Mouse (Mus musculus): ENCODE results near the gene Lpcat1. TPM values are rescaled to one million over a fixed set of nuclear protein-coding genes. Genes with fewer than 3 reads are reported as not detected.

The Lpcat1 gene
- total RNA-seq, 2 experiments from 2014 or later: 45.9 to 48.9 TPM

DNA sequence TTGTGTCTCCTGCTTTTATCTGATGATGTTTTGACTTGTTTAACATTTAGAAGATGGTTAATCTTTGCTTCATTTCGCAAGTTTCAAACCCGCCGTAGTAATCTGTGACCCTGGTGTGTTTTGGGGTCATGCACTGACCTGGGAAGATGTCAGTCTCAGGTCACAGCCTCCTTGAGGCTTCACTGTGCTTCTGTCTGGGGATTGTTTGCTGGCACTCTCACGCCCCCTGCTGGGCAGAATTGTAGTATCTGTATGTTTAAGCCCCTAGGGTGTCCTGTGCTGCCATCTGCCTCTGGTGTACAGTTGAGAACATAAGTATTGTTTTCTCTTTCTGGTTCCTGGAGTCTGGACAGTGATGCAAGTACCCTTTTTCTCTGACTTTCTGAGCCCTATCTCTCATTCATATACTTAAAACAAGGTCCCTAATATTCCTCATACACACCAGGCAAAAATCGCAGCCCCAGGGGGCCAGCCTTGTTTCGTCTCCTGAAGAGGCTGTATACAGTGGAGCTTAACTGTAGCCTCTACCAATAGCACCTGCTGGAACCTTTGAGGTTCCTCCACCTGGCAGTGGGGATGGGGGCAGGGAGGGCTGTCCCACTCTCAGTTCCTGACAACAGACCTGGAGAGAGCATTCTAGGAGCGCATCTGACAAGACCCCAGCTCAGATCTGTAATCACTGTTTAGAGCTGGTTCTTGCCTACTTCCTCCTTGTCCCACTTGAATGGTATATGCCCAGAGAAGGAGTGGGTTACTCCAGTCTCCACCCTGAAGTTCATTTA lies 38.9 kb downstream of the Lpcat1 start:
- intact Hi-C loops (cut with DNase I): loop anchor here (1.0 to 10.0 kb wide), 2 partner anchors 80 to 171 kb away; no protein-coding TSS in a partner anchor
- peak; percentile 67 to 85 for DNase-seq (ENCODE audit: low spot score in 2 of 2)

DNA sequence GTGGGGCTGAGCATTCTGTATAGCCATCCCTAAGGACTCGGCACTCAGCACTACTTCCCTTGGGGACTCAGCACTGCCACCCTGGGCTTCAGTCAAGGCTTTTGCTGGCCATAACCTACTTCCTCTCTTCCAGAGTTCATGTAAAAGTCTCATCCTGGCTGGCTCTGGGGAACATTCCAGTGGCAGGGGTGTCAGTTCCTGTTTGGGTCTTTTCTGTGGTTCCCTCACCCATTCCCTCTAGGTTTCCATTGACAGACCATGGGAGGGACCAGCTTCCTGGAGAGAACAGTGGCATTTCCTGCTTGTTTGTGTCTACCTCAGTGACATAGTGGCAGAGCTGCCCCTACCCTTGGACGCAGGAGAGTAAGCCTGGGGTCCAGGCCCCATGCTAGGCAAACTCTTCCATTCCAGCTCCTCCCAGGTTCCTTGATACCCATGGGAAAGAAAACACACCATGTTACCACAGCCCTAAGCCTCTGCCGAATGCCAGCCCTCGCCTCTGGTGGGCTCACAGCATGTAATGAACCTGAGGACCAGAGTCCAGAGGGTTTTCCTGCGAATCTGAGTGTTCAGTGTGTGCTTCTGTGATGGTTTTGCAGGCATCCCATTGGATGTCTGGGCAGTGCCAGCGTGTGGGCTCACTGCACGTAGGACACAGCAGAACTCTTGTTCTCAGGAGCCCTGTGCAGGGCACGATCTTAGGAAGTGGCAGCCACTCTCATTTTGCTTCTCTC lies 42.0 kb downstream of the Lpcat1 start:
- no peak for DNase-seq (ENCODE audit: low spot score in 2 of 2)
- intact Hi-C loops (cut with DNase I): loop anchor here (10.0 kb wide), 1 partner anchor 174 kb away; no protein-coding TSS in a partner anchor

DNA sequence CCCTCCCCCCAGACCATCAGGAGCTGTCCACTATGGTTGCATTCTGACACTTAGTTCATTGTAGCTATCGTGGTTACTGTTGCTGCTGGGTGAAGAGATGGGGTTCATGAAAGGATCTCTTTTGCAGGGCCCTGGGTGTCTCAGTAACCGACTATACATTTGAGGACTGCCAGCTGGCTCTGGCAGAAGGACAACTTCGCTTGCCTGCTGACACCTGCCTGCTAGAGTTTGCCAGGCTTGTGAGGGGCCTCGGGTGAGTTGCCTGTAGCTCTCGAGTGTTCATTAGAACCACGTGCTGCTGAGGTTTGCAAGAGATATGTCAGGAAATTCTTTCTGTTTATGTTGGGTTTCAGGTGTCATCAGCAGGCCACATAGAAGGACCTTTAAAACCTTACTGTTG lies 42.9 kb downstream of the Lpcat1 start:
- DNase-seq (ENCODE audit: low spot score in 2 of 2): no peak

DNA sequence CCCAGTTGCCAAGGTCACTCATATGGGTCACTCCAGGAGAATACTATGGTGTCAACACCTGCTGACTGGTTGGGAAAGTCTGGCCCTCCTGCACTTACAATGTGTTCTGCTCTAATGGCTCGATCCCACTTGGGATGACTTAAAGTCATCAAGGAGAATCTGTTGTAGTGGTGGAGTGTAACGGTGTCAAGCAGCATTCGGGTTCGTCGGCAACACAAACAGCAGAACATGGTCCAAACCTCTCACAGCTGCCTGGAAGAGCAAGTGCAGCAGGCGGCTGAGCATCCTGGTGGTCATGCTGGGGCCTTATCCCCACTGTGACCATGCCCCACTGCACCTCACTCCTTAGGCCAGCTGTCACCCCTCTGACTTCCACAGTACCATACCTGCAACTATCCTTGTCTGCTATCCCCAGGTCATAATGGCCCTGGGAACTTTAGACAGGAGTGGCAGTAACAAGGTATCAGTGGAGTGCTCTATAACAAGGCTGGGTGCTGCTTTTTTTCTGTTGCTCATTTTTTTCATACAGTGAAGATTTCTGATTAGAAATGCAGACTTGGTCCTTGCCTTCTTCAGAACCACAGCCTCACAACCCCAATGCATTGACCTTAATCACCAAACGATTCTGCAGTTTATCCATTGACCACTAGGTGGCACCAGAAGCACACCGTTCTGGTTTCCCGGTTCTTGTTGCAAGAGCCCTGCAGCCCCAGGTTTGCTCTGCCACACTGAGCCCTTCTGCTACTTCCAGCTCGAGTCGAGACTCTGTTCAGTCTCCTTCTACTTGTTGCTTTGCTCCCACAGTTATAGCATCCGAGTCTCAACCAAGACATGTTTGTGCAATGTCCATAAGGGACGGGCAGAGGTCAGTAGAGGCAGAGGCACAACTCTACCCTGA lies 46.0 kb downstream of the Lpcat1 start:
- intact Hi-C loops (cut with DNase I): loop anchor here (5.0 to 10.0 kb wide), 2 partner anchors 104 to 182 kb away; no protein-coding TSS in a partner anchor
- DNase-seq (ENCODE audit: low spot score in 2 of 2): peak; percentile 49 to 71

More for the DNA sequence above, 42.9 kb downstream of the Lpcat1 start:
- intact Hi-C loops (cut with DNase I): loop anchor here (5.0 to 10.0 kb wide), 3 partner anchors 107 to 185 kb away; no protein-coding TSS in a partner anchor

DNA sequence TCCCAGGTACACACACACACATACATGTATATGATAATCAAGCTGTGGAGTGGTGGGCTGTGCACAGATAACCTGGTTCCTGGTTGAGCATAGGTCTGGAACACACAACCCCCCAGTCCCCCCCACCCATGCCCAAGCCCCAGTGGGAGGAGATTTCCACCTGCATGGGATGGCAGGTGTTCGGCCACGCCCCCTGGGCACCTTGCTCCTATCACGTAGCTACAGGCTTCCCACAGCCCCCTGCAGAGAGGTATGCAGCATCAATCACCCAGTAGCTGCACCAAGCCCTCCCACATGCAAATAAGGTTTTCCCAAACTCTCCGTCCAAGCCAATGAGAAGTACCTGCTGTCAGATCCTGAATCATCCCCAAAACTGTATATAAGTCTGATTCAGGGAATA lies 49.9 kb downstream of the Lpcat1 start:
- intact Hi-C loops (cut with DNase I): loop anchor here (10.0 kb wide), 1 partner anchor 178 kb away; no protein-coding TSS in a partner anchor

DNA sequence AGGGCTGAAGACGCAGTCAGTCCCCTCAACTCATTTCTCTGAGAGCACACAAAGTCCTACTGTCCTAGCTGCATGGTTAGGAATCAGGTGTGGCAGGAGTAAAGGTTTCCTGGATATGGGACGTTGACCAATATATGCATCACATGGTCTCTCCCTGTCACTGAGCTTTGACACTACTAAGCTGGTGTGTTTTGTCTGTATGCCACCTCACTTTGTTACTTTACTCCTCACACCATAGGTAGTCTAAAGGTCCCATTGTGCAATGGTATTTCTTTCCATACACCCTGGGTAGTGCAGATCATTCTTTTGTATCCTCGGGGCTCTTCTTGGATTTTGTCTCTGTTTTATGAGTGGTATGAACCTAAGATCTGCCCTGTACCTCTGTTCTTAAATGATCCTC lies 66.7 kb downstream of the Lpcat1 start:
- DNase-seq (ENCODE audit: low spot score in 2 of 2): no peak
- intact Hi-C loops (cut with DNase I): no loop called here

More for the DNA sequence above, 49.9 kb downstream of the Lpcat1 start:
- DNase-seq (ENCODE audit: low spot score in 2 of 2): no peak

DNA sequence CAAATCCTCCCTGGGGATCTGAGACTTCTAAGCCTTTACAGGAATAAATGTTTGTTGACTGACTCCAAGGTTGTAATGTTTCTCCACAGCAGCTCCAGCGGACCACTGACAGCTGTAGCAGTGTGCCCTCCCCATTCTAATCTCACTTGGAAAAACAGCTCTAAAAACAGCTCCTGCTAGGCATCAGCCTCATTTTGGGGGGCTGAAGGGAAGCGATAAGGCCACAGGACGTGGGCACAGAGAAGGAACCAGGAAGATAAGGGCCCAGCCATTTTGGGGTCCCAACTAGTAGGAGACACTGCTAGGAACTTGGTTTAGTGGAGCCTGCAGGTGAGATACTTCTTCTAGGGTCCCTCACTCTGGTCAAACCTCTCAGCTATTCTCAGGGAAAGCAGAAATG lies 68.3 kb downstream of the Lpcat1 start:
- intact Hi-C loops (cut with DNase I): no loop called here
- no peak for DNase-seq (ENCODE audit: low spot score in 2 of 2)

DNA sequence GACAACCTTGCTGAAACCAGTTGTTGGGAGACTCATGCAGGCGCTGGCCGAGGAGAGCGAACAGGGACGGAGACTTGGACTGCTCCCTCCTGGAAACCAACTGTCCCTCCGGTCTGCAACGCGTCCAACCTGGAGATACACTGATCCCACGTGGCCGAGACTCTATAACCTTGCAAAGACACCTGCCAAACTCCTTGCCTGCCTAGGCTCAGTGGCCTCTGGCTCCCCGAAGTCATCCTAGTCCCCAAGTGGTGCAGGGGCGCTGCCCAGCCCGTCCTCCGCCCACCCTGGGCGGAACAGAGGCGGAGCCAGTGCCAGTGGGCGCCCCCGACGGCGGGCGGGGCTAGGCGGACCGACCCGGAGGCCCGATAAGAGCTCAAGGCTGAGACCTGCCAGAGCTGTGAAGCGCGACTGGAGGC lies 69.4 kb downstream of the Lpcat1 start, which contains the start of gene Slc6a3:
TSS of gene Slc6a3 (plus strand) at position 345 of the 419 bp plus-strand sequence.
- intact Hi-C loops (cut with DNase I): no loop called here
- DNase-seq (ENCODE audit: low spot score in 2 of 2): no peak

DNA sequence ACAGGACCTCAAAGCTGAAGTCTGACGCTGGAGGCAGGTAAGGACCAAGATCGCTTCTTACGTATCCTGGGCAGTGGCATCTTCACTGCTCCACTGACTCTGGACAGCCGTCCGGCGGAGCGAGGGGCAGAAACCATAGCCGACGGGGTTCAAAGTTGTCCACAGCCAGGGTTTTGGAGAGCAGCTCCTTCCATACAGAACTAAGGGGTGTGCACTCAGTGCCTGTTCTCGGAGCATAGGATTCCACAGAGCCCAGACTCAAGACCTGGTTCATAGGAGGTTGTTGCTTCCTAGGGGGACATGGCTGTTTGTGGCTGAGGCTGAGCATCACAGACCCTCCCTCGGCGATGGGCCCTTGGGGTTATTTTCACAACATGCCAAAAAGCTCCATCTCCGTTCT lies 69.8 kb downstream of the Lpcat1 start:
- intact Hi-C loops (cut with DNase I): no loop called here

DNA sequence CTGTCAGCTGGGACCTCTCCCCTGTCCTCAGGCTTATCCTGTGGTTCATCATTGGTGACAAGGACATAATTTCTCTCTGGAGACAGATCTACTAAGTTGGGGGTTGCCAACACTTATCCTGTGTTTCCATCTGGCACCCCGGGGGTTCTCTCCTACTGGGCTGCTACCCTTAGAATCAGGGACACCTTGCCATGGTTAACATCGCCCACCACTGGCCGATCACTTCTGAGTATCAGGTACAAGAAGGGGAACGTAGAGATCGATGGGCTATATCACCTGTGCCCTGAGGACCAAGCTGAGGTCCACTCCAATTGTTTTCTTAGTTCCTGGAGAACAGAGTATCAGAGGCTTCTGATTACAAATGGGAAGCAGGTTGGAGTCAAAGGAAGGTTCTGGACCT lies 97.2 kb downstream of the Lpcat1 start:
- DNase-seq (ENCODE audit: low spot score in 2 of 2): no peak
- intact Hi-C loops (cut with DNase I): no loop called here

More for the DNA sequence above, 69.8 kb downstream of the Lpcat1 start:
- no peak for DNase-seq (ENCODE audit: low spot score in 2 of 2)

Other genes starting within 250 kb of the Lpcat1 start
- gene Irx4, start 206.7 kb upstream of the Lpcat1 start, total RNA-seq (2021): not detected
- 10 to 100 TPM; 37.3 to 44.9 TPM for gene Mrpl36, start 138.7 kb upstream of the Lpcat1 start, total RNA-seq (2021)
- gene Ndufs6, start 138.7 kb upstream of the Lpcat1 start, total RNA-seq (2021): 100 to 1,000 TPM; 184 to 196 TPM
- gene Slc6a3, start 69.5 kb downstream of the Lpcat1 start, total RNA-seq (2021): under 1 TPM; 0.10 to 0.23 TPM
- 100 to 1,000 TPM; 122 to 134 TPM for gene Clptm1l, start 136.8 kb downstream of the Lpcat1 start, total RNA-seq (2021)
- gene Tert, start 159.7 kb downstream of the Lpcat1 start, total RNA-seq (2021): 1 to 10 TPM; 2.2 to 3.1 TPM
- gene Slc6a18, start 210.8 kb downstream of the Lpcat1 start, total RNA-seq (2021): not detected
- gene Slc6a19, start 237.7 kb downstream of the Lpcat1 start, total RNA-seq (2021): under 1 TPM in 1 of 2 experiments, not detected in 1; 0.15 TPM